Mouse (Mus musculus): ENCODE results near the gene Gpc5. TPM values are rescaled to one million over a fixed set of nuclear protein-coding genes. Genes with fewer than 3 reads are reported as not detected.

Gpc5 gene
- polyA plus RNA-seq, 1 experiment, result 0.06 TPM

DNA sequence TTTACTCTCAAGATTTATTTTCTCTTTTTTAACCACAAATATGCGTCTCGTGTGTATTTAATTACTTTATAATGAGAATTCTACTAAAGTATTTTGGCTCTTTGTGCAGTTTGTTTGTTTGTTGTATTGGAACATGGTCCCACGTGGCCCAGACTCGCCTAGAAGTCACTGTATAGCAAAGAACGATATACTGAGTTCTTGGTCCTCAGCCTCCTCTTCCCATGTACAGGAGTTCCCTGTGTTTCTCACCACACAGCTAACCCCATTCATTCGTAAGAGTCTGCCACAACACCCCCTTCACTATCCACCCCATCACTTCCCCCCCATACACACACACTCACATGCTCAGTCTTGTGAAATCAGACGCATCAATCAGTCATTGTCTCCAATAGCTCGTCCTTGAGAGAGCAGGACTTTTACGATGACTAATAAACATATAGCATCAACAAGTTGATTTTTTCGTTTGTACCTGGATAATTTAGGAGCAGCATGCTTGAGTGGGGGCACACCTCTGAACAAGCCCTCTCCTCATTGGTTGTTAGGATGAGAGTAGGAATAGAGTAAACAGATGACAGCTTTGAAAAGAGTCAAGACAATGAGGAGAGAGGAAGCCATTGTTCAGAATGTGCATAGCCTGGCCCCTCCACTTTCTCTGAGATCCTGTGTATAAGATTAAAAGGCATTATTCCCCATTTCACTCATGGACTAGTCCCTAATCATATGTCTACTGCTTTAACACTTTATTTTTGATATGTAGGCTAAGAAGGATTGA is 740.0 kb downstream of the Gpc5 start:
- TF ChIP-seq CTCF (IDR thresholded peaks at IDR 0.05; ENCODE audit: insufficient read depth, low read length) (no peak), POLR2A (IDR thresholded peaks at IDR 0.05; ENCODE audit: borderline replicate concordance, extremely low read depth, low read depth, low read length) (no peak)
- no peaks in the 10 kb centered on the region for H3K4me1 ChIP-seq (ENCODE audit: control insufficient read depth, insufficient read depth, low read length)
- no peak overlapping the region for H3K4me3 ChIP-seq (replicated peaks; ENCODE audit: extremely low read depth, low read depth, low read length)
- 62% methylated on average over 10 of the region's 10 CpGs for WGBS
- no peak for DNase-seq

DNA sequence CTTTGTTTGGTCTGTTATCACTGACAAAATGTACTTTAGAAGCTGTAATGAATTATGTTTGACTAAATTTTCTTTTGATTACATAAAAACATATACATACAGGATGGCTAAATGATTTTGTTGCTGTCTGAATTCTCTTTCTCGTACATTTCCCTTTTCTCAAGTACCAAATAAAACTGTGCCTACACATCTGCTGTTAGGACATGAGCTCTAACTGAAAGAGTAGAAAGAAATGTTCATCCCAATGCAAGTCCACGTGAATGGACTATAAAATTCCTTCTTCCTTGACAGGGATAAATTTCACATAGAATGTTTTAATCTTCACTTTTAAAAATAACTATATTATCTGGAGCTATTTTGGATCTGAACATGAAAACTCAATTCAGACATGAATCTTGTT is 751.8 kb downstream of the Gpc5 start:
- no peak for DNase-seq
- Histone ChIP-seq H3K4me1 (ENCODE audit: control insufficient read depth, insufficient read depth, low read length) (no peaks in the 10 kb centered on the region), H3K4me3 (replicated peaks; ENCODE audit: extremely low read depth, low read depth, low read length) (no peak overlapping the region)
- no peak for TF ChIP-seq POLR2A (IDR thresholded peaks at IDR 0.05; ENCODE audit: borderline replicate concordance, extremely low read depth, low read depth, low read length)
- TF ChIP-seq CTCF (IDR thresholded peaks at IDR 0.05; ENCODE audit: insufficient read depth, low read length), result no peak
- 53% methylated on average over 2 of the region's 2 CpGs for WGBS

DNA sequence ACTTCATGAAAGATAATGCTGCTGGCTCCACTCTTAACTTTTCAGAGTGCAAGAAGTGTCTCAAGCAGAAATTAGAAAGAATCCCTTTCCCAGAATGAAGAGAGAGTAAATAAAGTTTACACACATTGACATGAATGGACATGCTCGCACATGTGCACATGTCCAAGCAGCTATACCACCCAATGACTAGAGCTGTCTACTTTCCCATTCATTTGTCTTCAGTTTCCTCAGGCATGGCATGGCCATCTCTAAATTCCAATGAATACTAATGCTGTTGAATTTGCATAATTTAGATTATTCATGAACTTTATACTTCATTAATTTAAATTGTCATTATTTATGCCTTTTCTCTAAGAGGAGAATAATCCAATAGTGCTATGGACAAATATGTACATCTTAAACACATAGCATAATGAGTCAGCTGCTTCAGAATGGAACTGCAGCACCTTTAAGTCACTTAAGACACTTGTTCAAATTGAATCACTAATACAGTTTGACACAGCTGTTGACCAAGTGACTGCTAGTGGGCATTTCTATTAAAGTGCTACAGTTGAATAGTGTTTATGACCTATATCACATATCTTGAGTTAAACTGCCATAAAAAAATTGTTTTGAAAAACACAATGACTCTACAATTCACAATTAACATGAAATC is 752.9 kb downstream of the Gpc5 start:
- no peak for DNase-seq
- no peak for TF ChIP-seq POLR2A (IDR thresholded peaks at IDR 0.05; ENCODE audit: borderline replicate concordance, extremely low read depth, low read depth, low read length)
- no peak for TF ChIP-seq CTCF (IDR thresholded peaks at IDR 0.05; ENCODE audit: insufficient read depth, low read length)
- Histone ChIP-seq H3K4me1 (ENCODE audit: control insufficient read depth, insufficient read depth, low read length) (no peaks in the 10 kb centered on the region), H3K4me3 (replicated peaks; ENCODE audit: extremely low read depth, low read depth, low read length) (no peak overlapping the region)
- 94% methylated on average over 1 of the region's 1 CpGs for WGBS

DNA sequence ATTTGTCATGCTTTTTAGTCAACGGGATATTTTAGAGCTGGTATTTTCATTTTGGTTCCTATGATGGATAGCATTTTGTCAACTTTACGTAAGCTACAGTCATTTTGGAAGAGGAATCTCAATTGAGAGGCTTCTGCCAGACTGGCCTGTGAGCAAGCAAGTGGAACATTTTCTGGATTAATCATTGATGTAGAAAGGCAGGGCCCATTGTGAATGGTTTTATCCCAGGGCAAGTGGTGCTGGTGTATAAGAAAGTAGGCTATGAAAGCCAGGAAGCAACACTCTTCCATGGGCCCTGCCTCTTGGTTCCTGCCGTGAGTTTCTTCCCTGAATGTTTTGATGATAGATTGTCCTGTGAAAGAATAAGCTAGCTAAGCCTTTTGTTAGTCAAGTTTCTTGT is 777.1 kb downstream of the Gpc5 start:
- TF ChIP-seq CTCF (IDR thresholded peaks at IDR 0.05; ENCODE audit: insufficient read depth, low read length), result no peak
- no peak for TF ChIP-seq POLR2A (IDR thresholded peaks at IDR 0.05; ENCODE audit: borderline replicate concordance, extremely low read depth, low read depth, low read length)
- Histone ChIP-seq H3K4me3 (replicated peaks; ENCODE audit: extremely low read depth, low read depth, low read length) (no peak overlapping the region), H3K4me1 (ENCODE audit: control insufficient read depth, insufficient read depth, low read length) (no peaks in the 10 kb centered on the region)
- no peak for DNase-seq
- WGBS, result 65% methylated on average over 3 of the region's 3 CpGs

DNA sequence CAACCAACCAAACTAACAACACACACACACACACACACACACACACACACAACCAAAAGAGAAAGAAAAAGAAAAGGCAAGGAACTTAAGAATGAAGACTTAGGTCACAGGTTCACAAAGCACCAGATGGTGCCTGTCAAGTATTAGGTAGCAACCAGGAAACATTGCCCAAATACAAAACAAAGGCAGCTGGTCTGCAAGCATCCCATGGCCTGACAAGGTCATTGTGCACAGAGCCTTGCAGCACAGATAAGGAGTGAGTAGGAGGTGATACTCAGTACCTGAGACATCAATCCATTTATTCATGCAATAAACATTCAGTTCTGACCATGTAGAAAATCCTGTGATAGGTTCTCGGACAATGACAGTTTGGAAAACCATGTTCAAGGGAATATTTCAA is 884.0 kb downstream of the Gpc5 start:
- DNase-seq, result no peak
- TF ChIP-seq CTCF (IDR thresholded peaks at IDR 0.05; ENCODE audit: insufficient read depth, low read length), result no peak
- TF ChIP-seq POLR2A (IDR thresholded peaks at IDR 0.05; ENCODE audit: borderline replicate concordance, extremely low read depth, low read depth, low read length), result no peak
- H3K4me1 ChIP-seq (ENCODE audit: control insufficient read depth, insufficient read depth, low read length), result no peaks in the 10 kb centered on the region
- WGBS, result 70% methylated on average over 1 of the region's 1 CpGs
- H3K4me3 ChIP-seq (replicated peaks; ENCODE audit: extremely low read depth, low read depth, low read length), result no peak overlapping the region

DNA sequence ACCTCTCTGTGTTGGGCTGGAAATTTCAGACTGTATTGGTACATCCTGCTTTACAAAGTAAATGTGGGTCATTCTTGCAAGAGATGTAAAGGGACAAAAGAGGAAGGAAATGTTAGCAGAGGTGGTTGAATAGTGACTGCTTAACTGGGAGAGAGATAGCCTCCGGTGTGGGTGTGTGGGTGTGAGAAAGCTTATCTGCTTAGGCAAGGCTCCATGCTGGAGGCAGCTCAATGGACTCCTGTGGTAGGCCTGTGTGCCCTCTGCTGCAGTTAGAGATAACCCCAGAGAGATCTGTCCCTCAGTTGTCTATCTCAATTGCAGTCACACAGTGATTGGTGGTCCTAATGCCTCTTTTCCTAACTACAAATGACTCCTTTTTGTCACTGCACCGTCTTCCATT is 887.2 kb downstream of the Gpc5 start:
- DNase-seq, result no peak
- 20% methylated on average over 2 of the region's 2 CpGs for WGBS
- Histone ChIP-seq H3K4me1 (ENCODE audit: control insufficient read depth, insufficient read depth, low read length) (no peaks in the 10 kb centered on the region), H3K4me3 (replicated peaks; ENCODE audit: extremely low read depth, low read depth, low read length) (no peak overlapping the region)
- TF ChIP-seq CTCF (IDR thresholded peaks at IDR 0.05; ENCODE audit: insufficient read depth, low read length) (no peak), POLR2A (IDR thresholded peaks at IDR 0.05; ENCODE audit: borderline replicate concordance, extremely low read depth, low read depth, low read length) (no peak)

DNA sequence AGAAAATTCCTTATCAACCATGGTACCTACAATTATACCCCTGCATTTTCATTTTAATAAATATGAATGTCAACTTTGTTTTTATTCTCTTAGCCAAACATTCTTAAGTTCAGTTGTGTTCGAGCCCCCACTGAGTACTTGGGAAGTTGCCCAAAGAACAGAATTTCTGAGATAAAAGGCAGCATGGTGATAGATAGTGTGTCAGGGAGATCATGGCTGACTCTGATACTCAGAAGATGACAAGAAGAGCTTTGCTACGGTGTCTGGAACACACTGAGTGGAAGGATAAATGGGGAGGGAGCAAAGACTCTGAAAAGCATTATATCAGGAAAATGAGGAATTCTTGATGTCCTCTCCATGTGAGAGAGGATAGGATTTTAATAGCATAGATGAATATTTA is 898.7 kb downstream of the Gpc5 start:
- no peaks in the 10 kb centered on the region for H3K4me1 ChIP-seq (ENCODE audit: control insufficient read depth, insufficient read depth, low read length)
- DNase-seq, result no peak
- 30% methylated on average over 2 of the region's 2 CpGs for WGBS
- TF ChIP-seq CTCF (IDR thresholded peaks at IDR 0.05; ENCODE audit: insufficient read depth, low read length) (no peak), POLR2A (IDR thresholded peaks at IDR 0.05; ENCODE audit: borderline replicate concordance, extremely low read depth, low read depth, low read length) (no peak)
- H3K4me3 ChIP-seq (replicated peaks; ENCODE audit: extremely low read depth, low read depth, low read length), result no peak overlapping the region

DNA sequence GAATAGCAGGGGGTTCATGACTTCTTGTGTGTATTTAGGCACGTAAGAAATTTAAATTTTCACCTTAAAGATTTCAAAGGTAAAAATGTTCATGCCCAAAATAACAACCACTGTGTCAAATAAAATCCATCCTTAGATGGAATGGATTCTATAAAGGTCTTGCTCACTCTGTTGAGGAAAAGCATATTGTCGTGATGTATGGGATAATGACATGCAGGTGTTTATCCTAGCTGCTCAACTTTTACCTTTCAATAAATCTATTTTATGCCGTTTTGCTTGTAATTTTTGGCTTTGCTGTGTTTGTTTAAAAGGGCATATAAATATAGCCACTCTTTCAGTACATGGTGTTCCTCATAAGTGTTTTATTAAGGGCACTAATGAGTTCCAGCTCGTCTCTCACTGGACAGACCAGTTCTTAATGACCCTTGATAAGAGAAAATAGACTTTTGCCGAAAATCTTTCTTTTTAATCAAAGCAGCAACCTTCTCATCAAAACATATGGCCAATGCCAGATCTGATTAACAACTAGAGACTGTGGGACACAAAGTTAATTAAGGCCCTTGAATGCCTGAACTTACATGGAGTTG is 901.6 kb downstream of the Gpc5 start:
- WGBS, result 51% methylated on average over 5 of the region's 5 CpGs
- H3K4me3 ChIP-seq (replicated peaks; ENCODE audit: extremely low read depth, low read depth, low read length), result no peak overlapping the region
- TF ChIP-seq POLR2A (IDR thresholded peaks at IDR 0.05; ENCODE audit: borderline replicate concordance, extremely low read depth, low read depth, low read length), result no peak
- TF ChIP-seq CTCF (IDR thresholded peaks at IDR 0.05; ENCODE audit: insufficient read depth, low read length), result no peak
- no peaks in the 10 kb centered on the region for H3K4me1 ChIP-seq (ENCODE audit: control insufficient read depth, insufficient read depth, low read length)
- DNase-seq, result no peak

DNA sequence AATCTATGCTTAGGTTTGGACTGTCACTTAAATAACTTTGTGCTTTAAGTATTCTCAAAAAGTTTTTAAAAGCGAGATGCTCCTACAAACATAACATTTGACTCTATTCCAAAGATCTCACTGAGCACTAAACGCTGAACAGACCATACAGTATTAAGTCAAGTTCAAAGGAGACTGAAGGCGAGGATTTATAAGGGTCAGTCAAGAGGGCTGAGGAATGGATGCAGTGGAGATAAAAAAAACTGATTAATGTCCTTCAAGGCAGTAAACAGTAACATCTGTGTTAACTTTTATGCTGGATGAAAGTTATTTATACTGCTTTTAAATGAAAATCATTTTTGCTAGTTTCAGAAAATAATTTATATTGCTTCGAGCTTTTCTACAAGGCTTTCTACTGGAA is 906.9 kb downstream of the Gpc5 start:
- TF ChIP-seq POLR2A (IDR thresholded peaks at IDR 0.05; ENCODE audit: borderline replicate concordance, extremely low read depth, low read depth, low read length) (no peak), CTCF (IDR thresholded peaks at IDR 0.05; ENCODE audit: insufficient read depth, low read length) (no peak)
- no peak for DNase-seq
- Histone ChIP-seq H3K4me1 (ENCODE audit: control insufficient read depth, insufficient read depth, low read length) (no peaks in the 10 kb centered on the region), H3K4me3 (replicated peaks; ENCODE audit: extremely low read depth, low read depth, low read length) (no peak overlapping the region)
- 52% methylated on average over 4 of the region's 4 CpGs for WGBS
